Mouse (Mus musculus) cerebellum, adult 9-11 months (tissue): Measurements from ENCODE around the gene Chchd3.
A peak's percentile ranks its signal among the peaks of the same experiment; 100 is the strongest.

Source experiments
- DNase-seq: peaks from one replicate; pipeline ENCODE4 v3.0.0; 2022

Chchd3 gene

GRCm38 (mm10) chr6:33059735-33060576, at the start of gene Chchd3:
TSS of gene Chchd3 (minus strand) at chr6:33060260.
- peak; percentile 99 for DNase-seq

- DNase-seq: no peak
Measured at GRCm38 (mm10) chr6:33104661-33105060, 44.6 kb upstream of the Chchd3 start.

- peak; percentile 83 for DNase-seq
Measured at GRCm38 (mm10) chr6:33098903-33099302, 38.8 kb upstream of the Chchd3 start.

- DNase-seq: no peak
Measured at GRCm38 (mm10) chr6:33094671-33095233, 34.7 kb upstream of the Chchd3 start.

GRCm38 (mm10) chr6:33080186-33080585, 20.1 kb upstream of the Chchd3 start:
- DNase-seq: no peak

GRCm38 (mm10) chr6:33078260-33078936, 18.3 kb upstream of the Chchd3 start:
- DNase-seq: no peak

GRCm38 (mm10) chr6:33066462-33066861, 6.4 kb upstream of the Chchd3 start:
- no peak for DNase-seq

GRCm38 (mm10) chr6:33059276-33059675, 784 bp downstream of the Chchd3 start:
- DNase-seq: peak; percentile 44

GRCm38 (mm10) chr6:33056392-33056791, 3.7 kb downstream of the Chchd3 start:
- DNase-seq: no peak

GRCm38 (mm10) chr6:33055663-33056062, 4.4 kb downstream of the Chchd3 start:
- DNase-seq: no peak

- no peak for DNase-seq
Measured at GRCm38 (mm10) chr6:33054946-33055345, 5.1 kb downstream of the Chchd3 start.

- DNase-seq: no peak
Measured at GRCm38 (mm10) chr6:33051642-33052041, 8.4 kb downstream of the Chchd3 start.

- no peak for DNase-seq
Measured at GRCm38 (mm10) chr6:33049705-33050420, 10.2 kb downstream of the Chchd3 start.

- DNase-seq: no peak
Measured at GRCm38 (mm10) chr6:33043480-33043879, 16.6 kb downstream of the Chchd3 start.

- DNase-seq: no peak
Measured at GRCm38 (mm10) chr6:33042880-33043279, 17.2 kb downstream of the Chchd3 start.

- DNase-seq: no peak
Measured at GRCm38 (mm10) chr6:33041978-33042377, 18.1 kb downstream of the Chchd3 start.

- no peak for DNase-seq
Measured at GRCm38 (mm10) chr6:33040360-33041090, 19.5 kb downstream of the Chchd3 start.

- no peak for DNase-seq
Measured at GRCm38 (mm10) chr6:33032543-33032942, 27.5 kb downstream of the Chchd3 start.

GRCm38 (mm10) chr6:33031631-33032030, 28.4 kb downstream of the Chchd3 start:
- no peak for DNase-seq

GRCm38 (mm10) chr6:33028296-33028695, 31.8 kb downstream of the Chchd3 start:
- no peak for DNase-seq

- DNase-seq: no peak
Measured at GRCm38 (mm10) chr6:33025041-33025440, 35.0 kb downstream of the Chchd3 start.

- DNase-seq: peak; percentile 58
Measured at GRCm38 (mm10) chr6:33004607-33005006, 55.5 kb downstream of the Chchd3 start.
